Mouse (Mus musculus) small intestine, adult 2 months (tissue): Measurements from ENCODE around the gene Phka1. TPM values are rescaled to one million over a fixed set of nuclear protein-coding genes. Genes with fewer than 3 reads are reported as not detected.

Source experiments
- H3K27ac ChIP-seq: fragments of 200-500 bp; 2 replicates; pipeline ENCODE4 v1.5.1; 2012; ENCODE audit warnings: low read depth, low read length, control low read depth, inconsistent platforms; ENCODE audit not compliant: insufficient read depth
- H3K27me3 ChIP-seq: fragments of 200-500 bp; 2 replicates; pipeline ENCODE4 v1.6.1; 2012; ENCODE audit warnings: mild to moderate bottlenecking, moderate library complexity, low read length, inconsistent platforms; ENCODE audit not compliant: control insufficient read depth, insufficient read depth
- H3K36me3 ChIP-seq: fragments of 200-500 bp; 2 replicates; pipeline ENCODE4 v1.6.1; 2012; ENCODE audit warnings: mild to moderate bottlenecking, low read length, control low read depth, inconsistent platforms; ENCODE audit not compliant: control insufficient read depth, insufficient read depth
- H3K4me1 ChIP-seq: fragments of 200-500 bp; 2 replicates; pipeline ENCODE4 v1.6.1; 2012; ENCODE audit warnings: low read length, inconsistent platforms, mixed read lengths; ENCODE audit not compliant: control insufficient read depth, insufficient read depth, insufficient read length
- H3K4me3 ChIP-seq: fragments of 200-500 bp; 2 replicates; pipeline ENCODE4 v1.5.1; 2012; ENCODE audit warnings: low read depth, mild to moderate bottlenecking, control low read depth, inconsistent platforms, low read length, moderate library complexity
- CTCF ChIP-seq: fragments of 200-500 bp; IDR thresholded peaks from 2 replicates; pipeline ENCODE4 v1.5.1; 2012; ENCODE audit warnings: low read depth, mild to moderate bottlenecking, control low read depth, inconsistent platforms, low read length, moderate library complexity, mixed read lengths; ENCODE audit not compliant: insufficient replicate concordance, insufficient read length; ENCODE audit errors: extremely low read depth
- POLR2A ChIP-seq: fragments of 200-500 bp; IDR thresholded peaks from 2 replicates; pipeline ENCODE4 v1.6.1; 2012; ENCODE audit warnings: low read depth, mild to moderate bottlenecking, control low read depth, inconsistent platforms, low read length, moderate library complexity
- WGBS: fragments of 180-500 bp; shearing (Covaris S2); methylation state at CpG from one replicate; pipeline ENCODE4 v1.1.7; 2018; 5-methylcytosine and 5-hydroxymethylcytosine counted together
- polyA plus RNA-seq: library from polyadenylated mRNA; depleted of rRNA; stranded (reverse); fragments of >200 nt; gene quantifications from 2 replicates; pipeline ENCODE4 v1.2.3, GENCODE M21; 2012; rRNA removed

Phka1 gene
- polyA plus RNA-seq, 1 experiment: 1.6 TPM

- H3K27ac ChIP-seq: no peak overlapping the region
- H3K27me3 ChIP-seq: no peaks in the 10 kb centered on the region
- H3K4me3 ChIP-seq: no peak overlapping the region
- no peak for TF ChIP-seq POLR2A
- TF ChIP-seq CTCF: no peak
- H3K4me1 ChIP-seq: no peaks in the 10 kb centered on the region
- 39% methylated on average over 3 of the region's 3 CpGs for WGBS
- no peaks in the 10 kb centered on the region for H3K36me3 ChIP-seq
Observed at GRCm38 (mm10) chrX:102476784-102477183, 167.3 kb downstream of the Phka1 start.

- no peaks in the 10 kb centered on the region for H3K4me1 ChIP-seq
- WGBS: 89% methylated on average over 5 of the region's 5 CpGs
- H3K4me3 ChIP-seq: no peak overlapping the region
- H3K27me3 ChIP-seq: no peaks in the 10 kb centered on the region
- H3K27ac ChIP-seq: no peak overlapping the region
- no peaks in the 10 kb centered on the region for H3K36me3 ChIP-seq
- no peak for TF ChIP-seq CTCF
- no peak for TF ChIP-seq POLR2A
Observed at GRCm38 (mm10) chrX:102475555-102475954, 168.5 kb downstream of the Phka1 start.

Other genes with a start within 250 kb of the Phka1 start
- gene Hdac8, start 138.9 kb downstream of the Phka1 start, polyA plus RNA-seq: 0.77 and 1.5 TPM in 2 replicates
- gene Gm3880, start 42.7 kb upstream of the Phka1 start, polyA plus RNA-seq: 1.2 TPM in 1 of 2 replicates, not detected in the other
- gene Gm9112, start 63.4 kb upstream of the Phka1 start, polyA plus RNA-seq: not detected in 2 replicates
- gene Dmrtc1b, start 63.6 kb upstream of the Phka1 start, polyA plus RNA-seq: not detected in 2 replicates
- not detected in 2 replicates for gene Dmrtc1c1, start 158.7 kb upstream of the Phka1 start, polyA plus RNA-seq
- not detected in 2 replicates for gene Dmrtc1c2, start 210.4 kb upstream of the Phka1 start, polyA plus RNA-seq
- gene 1700031F05Rik, start 223.7 kb upstream of the Phka1 start, polyA plus RNA-seq: not detected in 2 replicates